Mouse (Mus musculus) heart, embryonic 15.5 days (tissue): Measurements from ENCODE around the gene Dennd1a. TPM values are rescaled to one million over a fixed set of nuclear protein-coding genes. Genes with fewer than 3 reads are reported as not detected.

ENCODE experiments used
- ATAC-seq: fragments of 200-750 bp; cut with Nextera tagmentation; replicated peaks from 2 replicates; pipeline ENCODE4 v1.8.0; 2017; ENCODE audit warnings: low read depth, moderate TSS enrichment; ENCODE audit not compliant: insufficient number of reproducible peaks, insufficient read depth, low FRiP score
- H3K27ac ChIP-seq: fragments of 300-500 bp; sonication (generic); 2 replicates; pipeline ENCODE4 v1.5.1; 2015; ENCODE audit warnings: mild to moderate bottlenecking, inconsistent platforms
- H3K27me3 ChIP-seq: fragments of 300-500 bp; sonication (generic); 2 replicates; pipeline ENCODE4 v1.6.1; 2015; ENCODE audit warnings: inconsistent platforms
- H3K36me3 ChIP-seq: fragments of 300-500 bp; sonication (generic); 2 replicates; pipeline ENCODE4 v1.6.1; 2015; ENCODE audit warnings: mild to moderate bottlenecking, inconsistent platforms
- H3K4me1 ChIP-seq: fragments of 300-500 bp; sonication (generic); replicated peaks from 2 replicates; pipeline ENCODE4 v1.6.1; 2015; ENCODE audit warnings: inconsistent platforms
- H3K4me2 ChIP-seq: fragments of 300-500 bp; sonication (generic); 2 replicates; pipeline ENCODE4 v1.6.1; 2015; ENCODE audit warnings: inconsistent platforms, mild to moderate bottlenecking, moderate library complexity
- H3K4me3 ChIP-seq: fragments of 300-500 bp; sonication (generic); 2 replicates; pipeline ENCODE4 v1.5.1; 2015; ENCODE audit warnings: mild to moderate bottlenecking, inconsistent platforms
- H3K9ac ChIP-seq: fragments of 300-500 bp; sonication (generic); 2 replicates; pipeline ENCODE4 v1.6.1; 2015; ENCODE audit warnings: mild to moderate bottlenecking, inconsistent platforms
- H3K9me3 ChIP-seq: fragments of 300-500 bp; sonication (generic); replicated peaks from 2 replicates; pipeline ENCODE4 v1.6.1; 2016; ENCODE audit warnings: inconsistent platforms
- WGBS: fragments of 180-500 bp; shearing (Covaris S2); methylation state at CpG from one replicate; pipeline ENCODE4 v1.1.7; 2015; ENCODE audit warnings: mixed read lengths; 5-methylcytosine and 5-hydroxymethylcytosine counted together
- polyA plus RNA-seq: library from polyadenylated mRNA; unstranded; fragments of >200 nt; fragmentation: Nextera tagmentation; extraction: Ambion mirVana; gene quantifications from 2 replicates; pipeline ENCODE4 v1.2.1, GENCODE M21; 2015

Dennd1a gene
- polyA plus RNA-seq, 1 experiment from 2014 or later = 10.5 TPM

GRCm38 (mm10) chr2:38229882-38230281 is 57.3 kb downstream of the Dennd1a start:
- Histone ChIP-seq H3K9ac (no peak overlapping the region), H3K4me3 (no peak overlapping the region), H3K27me3 (no peaks in the 10 kb centered on the region), H3K9me3 (no peaks in the 10 kb centered on the region), H3K27ac (no peak overlapping the region), H3K4me1 (no peaks in the 10 kb centered on the region; the same call in 1 of the 2 replicates), H3K36me3 (no peaks in the 10 kb centered on the region), H3K4me2 (no peak overlapping the region)
- 62% methylated on average over 5 of the region's 5 CpGs for WGBS
- ATAC-seq = no peak

GRCm38 (mm10) chr2:38223759-38224158 is 63.4 kb downstream of the Dennd1a start:
- Histone ChIP-seq H3K4me1 (no peaks in the 10 kb centered on the region), H3K9me3 (no peaks in the 10 kb centered on the region), H3K27me3 (no peaks in the 10 kb centered on the region), H3K9ac (no peak overlapping the region), H3K36me3 (no peaks in the 10 kb centered on the region), H3K4me2 (no peak overlapping the region), H3K4me3 (no peak overlapping the region), H3K27ac (no peak overlapping the region)
- WGBS = 57% methylated on average over 2 of the region's 2 CpGs
- no peak for ATAC-seq

DNA sequence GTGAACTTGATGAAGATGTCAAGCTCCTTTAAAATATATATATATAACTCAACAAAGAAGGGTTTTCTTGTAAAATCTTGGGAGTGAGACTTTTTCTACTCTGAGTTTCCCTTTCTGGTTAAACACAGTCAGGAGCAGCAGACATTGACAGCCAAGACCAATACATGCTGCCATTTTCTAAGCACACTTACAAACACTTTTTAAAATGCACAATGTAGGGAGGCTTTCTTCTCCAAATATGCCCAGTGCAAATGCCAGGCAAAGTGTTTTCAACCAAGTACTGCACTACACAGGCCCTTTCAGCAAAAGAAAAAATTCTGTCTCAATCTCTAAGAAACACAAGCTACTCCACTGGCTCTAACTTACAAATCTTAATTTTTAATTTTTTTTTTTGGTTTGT is 65.7 kb downstream of the Dennd1a start:
- H3K4me1 ChIP-seq = no peaks in the 10 kb centered on the region
- no peak overlapping the region for H3K4me2 ChIP-seq
- H3K9me3 ChIP-seq = no peaks in the 10 kb centered on the region
- no peak overlapping the region for H3K4me3 ChIP-seq
- H3K27ac ChIP-seq = no peak overlapping the region
- no peak overlapping the region for H3K9ac ChIP-seq
- H3K36me3 ChIP-seq = no peaks in the 10 kb centered on the region
- no peaks in the 10 kb centered on the region for H3K27me3 ChIP-seq
- no peak for ATAC-seq

- no peaks in the 10 kb centered on the region for H3K27me3 ChIP-seq
- H3K4me3 ChIP-seq = no peak overlapping the region
- no peaks in the 10 kb centered on the region for H3K36me3 ChIP-seq
- no peak overlapping the region for H3K4me2 ChIP-seq
- 64% methylated on average over 4 of the region's 4 CpGs for WGBS
- no peak overlapping the region for H3K27ac ChIP-seq
- no peaks in the 10 kb centered on the region for H3K9me3 ChIP-seq
- no peak for ATAC-seq
- no peak overlapping the region for H3K9ac ChIP-seq
- no peaks in the 10 kb centered on the region for H3K4me1 ChIP-seq
Observed at GRCm38 (mm10) chr2:38220687-38221435, 66.3 kb downstream of the Dennd1a start.

GRCm38 (mm10) chr2:38219666-38220065 is 67.5 kb downstream of the Dennd1a start:
- no peak overlapping the region for H3K4me3 ChIP-seq
- no peaks in the 10 kb centered on the region for H3K36me3 ChIP-seq
- no peak overlapping the region for H3K27ac ChIP-seq
- no peaks in the 10 kb centered on the region for H3K9me3 ChIP-seq
- no peaks in the 10 kb centered on the region for H3K4me1 ChIP-seq
- 93% methylated on average over 2 of the region's 2 CpGs for WGBS
- no peaks in the 10 kb centered on the region for H3K27me3 ChIP-seq
- no peak overlapping the region for H3K4me2 ChIP-seq
- ATAC-seq = no peak
- no peak overlapping the region for H3K9ac ChIP-seq

GRCm38 (mm10) chr2:38213041-38213440 is 74.1 kb downstream of the Dennd1a start:
- Histone ChIP-seq H3K27me3 (no peaks in the 10 kb centered on the region), H3K9ac (no peak overlapping the region), H3K4me2 (no peak overlapping the region), H3K4me1 (no peaks in the 10 kb centered on the region), H3K27ac (no peak overlapping the region), H3K4me3 (no peak overlapping the region), H3K9me3 (no peaks in the 10 kb centered on the region), H3K36me3 (no peaks in the 10 kb centered on the region)
- ATAC-seq = no peak
- WGBS = 22% methylated on average over 1 of the region's 1 CpGs

GRCm38 (mm10) chr2:38211426-38211825 is 75.8 kb downstream of the Dennd1a start:
- Histone ChIP-seq H3K4me3 (no peak overlapping the region), H3K4me1 (no peaks in the 10 kb centered on the region), H3K9ac (no peak overlapping the region), H3K9me3 (no peaks in the 10 kb centered on the region), H3K27me3 (no peaks in the 10 kb centered on the region), H3K27ac (no peak overlapping the region), H3K4me2 (no peak overlapping the region), H3K36me3 (no peaks in the 10 kb centered on the region)
- 80% methylated on average over 2 of the region's 2 CpGs for WGBS
- ATAC-seq = no peak

DNA sequence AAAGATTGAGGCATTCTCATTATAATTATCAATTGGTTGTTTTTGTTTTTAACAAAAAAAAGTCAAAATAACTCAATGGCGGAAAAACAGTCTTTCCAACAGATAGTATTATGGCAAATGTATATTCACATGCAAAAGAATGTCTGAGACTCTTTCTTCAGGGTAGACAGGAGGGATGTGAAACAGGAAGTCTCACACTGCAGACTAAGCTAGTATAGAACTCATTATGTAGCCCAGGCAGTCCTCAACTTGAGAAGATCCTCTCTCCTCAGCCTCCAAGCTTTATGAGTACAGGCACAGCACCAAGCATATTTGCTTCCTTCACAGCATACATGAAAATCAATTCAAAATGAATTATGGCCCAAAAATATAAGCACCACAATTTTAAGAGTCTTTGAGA is 79.4 kb downstream of the Dennd1a start:
- Histone ChIP-seq H3K27ac (no peak overlapping the region), H3K4me2 (no peak overlapping the region), H3K9me3 (no peaks in the 10 kb centered on the region), H3K36me3 (no peaks in the 10 kb centered on the region), H3K4me3 (no peak overlapping the region), H3K27me3 (no peaks in the 10 kb centered on the region), H3K9ac (no peak overlapping the region), H3K4me1 (no peaks in the 10 kb centered on the region; the same call in 1 of the 2 replicates)
- ATAC-seq = no peak
- 94% methylated on average over 1 of the region's 1 CpGs for WGBS

DNA sequence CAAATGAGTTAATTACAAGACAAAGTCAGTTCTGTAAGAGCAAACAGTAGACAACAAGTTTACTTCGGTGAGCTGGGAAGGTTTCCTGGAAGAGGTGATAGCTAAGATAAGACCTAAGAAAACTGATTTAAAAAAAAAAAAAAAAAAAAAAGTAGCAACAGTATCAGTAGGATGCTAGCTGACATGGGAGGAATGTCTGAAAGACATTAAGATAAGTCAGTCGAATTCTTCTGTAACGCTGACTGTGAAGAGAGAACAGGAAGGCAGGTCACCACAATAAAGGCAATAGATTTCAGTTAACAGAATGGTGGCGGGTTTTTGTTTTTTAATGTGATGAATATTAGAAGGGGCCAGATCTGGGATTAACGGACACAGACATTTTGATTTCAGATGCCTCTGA is 81.9 kb downstream of the Dennd1a start:
- Histone ChIP-seq H3K4me1 (no peaks in the 10 kb centered on the region; the same call in 1 of the 2 replicates), H3K4me3 (no peak overlapping the region), H3K27ac (no peak overlapping the region), H3K9me3 (no peaks in the 10 kb centered on the region), H3K9ac (no peak overlapping the region), H3K4me2 (no peak overlapping the region), H3K36me3 (no peaks in the 10 kb centered on the region), H3K27me3 (no peaks in the 10 kb centered on the region)
- 31% methylated on average over 5 of the region's 5 CpGs for WGBS
- ATAC-seq = no peak

DNA sequence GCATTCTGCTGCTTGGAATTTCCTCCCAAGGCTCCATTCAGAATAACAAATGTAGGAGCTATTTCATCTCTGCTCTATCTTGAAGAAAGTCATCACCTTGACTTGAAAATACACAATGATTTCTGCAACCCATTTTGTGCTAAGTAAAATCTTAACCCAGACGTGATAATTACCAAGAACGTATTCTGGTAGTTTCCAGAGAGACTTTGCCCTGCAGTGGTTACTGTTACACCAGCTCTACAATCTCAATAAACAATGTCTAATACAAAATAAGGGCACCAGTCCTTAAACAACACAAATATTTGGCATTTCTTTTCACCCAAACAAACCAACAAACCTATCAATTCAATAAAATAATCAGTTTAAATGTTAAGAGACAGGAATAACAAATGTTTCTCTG is 82.5 kb downstream of the Dennd1a start:
- Histone ChIP-seq H3K4me2 (no peak overlapping the region), H3K36me3 (no peaks in the 10 kb centered on the region), H3K9ac (no peak overlapping the region), H3K27me3 (no peaks in the 10 kb centered on the region), H3K27ac (no peak overlapping the region), H3K9me3 (no peaks in the 10 kb centered on the region), H3K4me3 (no peak overlapping the region), H3K4me1 (no peaks in the 10 kb centered on the region; the same call in 1 of the 2 replicates)
- WGBS = 54% methylated on average over 2 of the region's 2 CpGs
- ATAC-seq = no peak

DNA sequence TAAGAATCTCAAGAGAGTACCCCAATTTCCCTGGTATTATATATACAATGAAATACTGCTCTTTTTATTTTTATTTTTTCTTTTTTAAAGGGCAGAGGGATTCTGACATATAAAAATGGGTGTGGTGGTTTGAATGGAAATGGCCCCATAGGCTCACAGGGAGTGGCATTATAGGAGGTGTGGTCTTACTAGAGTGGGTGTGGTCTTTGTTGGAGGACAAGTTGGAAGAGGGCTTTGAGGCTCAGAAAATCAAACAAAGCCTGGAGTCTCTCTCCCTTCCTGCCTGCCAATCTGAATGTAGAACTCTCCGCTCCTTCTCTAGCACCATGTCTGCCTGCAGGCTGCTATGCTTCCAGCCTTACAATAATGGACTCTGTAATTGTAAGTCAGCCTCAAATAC is 89.1 kb downstream of the Dennd1a start:
- Histone ChIP-seq H3K9ac (no peak overlapping the region), H3K4me2 (no peak overlapping the region), H3K4me3 (no peak overlapping the region), H3K4me1 (peaks cover 11% of the 10 kb centered on the region), H3K36me3 (no peaks in the 10 kb centered on the region), H3K9me3 (no peaks in the 10 kb centered on the region), H3K27me3 (no peaks in the 10 kb centered on the region), H3K27ac (no peak overlapping the region)
- no peak for ATAC-seq
- WGBS = 87% methylated on average over 1 of the region's 1 CpGs
